Mouse (Mus musculus) bone marrow, adult 2 months (tissue): ENCODE measurements around the gene Setd1b.

ENCODE experiments used
- CTCF ChIP-seq: fragments of 200-500 bp; IDR thresholded peaks from 2 replicates; pipeline ENCODE4 v1.5.1; 2011; ENCODE audit warnings: low read length, control low read depth; ENCODE audit not compliant: control insufficient read depth, insufficient read depth
- POLR2A ChIP-seq: fragments of 200-500 bp; IDR thresholded peaks from 2 replicates; pipeline ENCODE4 v1.6.1; 2011; ENCODE audit warnings: low read depth, mild to moderate bottlenecking, control low read depth, low read length, borderline replicate concordance; ENCODE audit not compliant: control insufficient read depth

DNA sequence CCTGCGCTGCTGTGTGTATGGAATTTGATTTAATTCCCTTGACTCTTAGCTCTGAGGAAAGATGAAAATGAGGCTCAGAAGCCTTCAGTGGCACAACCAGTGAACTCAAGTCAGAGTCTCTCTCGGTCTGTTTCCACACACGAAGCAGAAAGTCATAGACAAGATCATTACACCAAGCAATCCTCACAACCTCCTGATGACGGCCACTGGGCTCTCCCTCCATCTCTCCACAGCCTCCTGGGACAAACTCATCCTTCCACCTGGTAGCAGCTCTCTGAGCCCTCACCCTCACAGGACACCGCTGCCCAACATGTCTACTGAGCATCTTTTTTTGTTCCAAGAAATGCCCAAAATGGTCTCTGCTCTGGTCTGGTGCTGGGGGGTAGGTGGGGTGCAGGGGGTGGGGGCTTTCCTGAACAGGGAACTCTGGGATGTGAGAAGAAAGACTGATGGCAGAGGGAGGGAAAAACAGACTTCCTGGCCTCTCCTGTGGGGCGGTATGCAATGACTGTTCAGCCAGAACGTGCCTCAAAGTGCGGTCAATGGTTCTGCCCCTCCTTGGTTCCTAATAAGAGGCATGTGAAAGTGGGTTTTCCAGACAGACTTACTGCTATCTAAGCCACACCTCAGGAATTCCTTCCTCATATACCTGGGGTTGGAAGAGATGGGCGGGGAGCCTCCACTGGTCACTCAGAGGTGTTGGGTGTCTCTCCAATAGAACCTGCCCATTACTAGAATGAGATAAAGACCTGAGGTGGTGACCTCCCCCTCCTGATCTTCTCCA, 11.8 kb upstream of the Setd1b start:
- TF ChIP-seq POLR2A (no peak), CTCF (no peak)
